Mouse (Mus musculus) myocyte (in vitro differentiated cells): ENCODE data around the gene Dnah6.

Source experiments
- CEBPB ChIP-seq: IDR thresholded peaks from 2 replicates; pipeline ENCODE4 v1.6.1; 2011; ENCODE audit warnings: mild to moderate bottlenecking, moderate library complexity; ENCODE audit not compliant: poor library complexity, insufficient read depth, severe bottlenecking
- POLR2A ChIP-seq: IDR thresholded peaks from one replicate; pipeline ENCODE4 v1.6.1; 2011; ENCODE audit warnings: low read depth, mild to moderate bottlenecking, control low read depth, moderate library complexity; ENCODE audit not compliant: insufficient read length
- POLR2AphosphoS2 ChIP-seq: IDR thresholded peaks from one replicate; pipeline ENCODE4 v1.6.1; 2011; ENCODE audit warnings: low read depth, control low read depth; ENCODE audit not compliant: insufficient read length
- TCF12 ChIP-seq: IDR thresholded peaks from one replicate; pipeline ENCODE4 v1.6.1; 2011; ENCODE audit warnings: mild to moderate bottlenecking, control low read depth; ENCODE audit not compliant: poor library complexity, insufficient read depth, severe bottlenecking
- USF1 ChIP-seq: IDR thresholded peaks from one replicate; pipeline ENCODE4 v1.6.1; 2011; ENCODE audit warnings: low read depth, mild to moderate bottlenecking, control low read depth, moderate library complexity

DNA sequence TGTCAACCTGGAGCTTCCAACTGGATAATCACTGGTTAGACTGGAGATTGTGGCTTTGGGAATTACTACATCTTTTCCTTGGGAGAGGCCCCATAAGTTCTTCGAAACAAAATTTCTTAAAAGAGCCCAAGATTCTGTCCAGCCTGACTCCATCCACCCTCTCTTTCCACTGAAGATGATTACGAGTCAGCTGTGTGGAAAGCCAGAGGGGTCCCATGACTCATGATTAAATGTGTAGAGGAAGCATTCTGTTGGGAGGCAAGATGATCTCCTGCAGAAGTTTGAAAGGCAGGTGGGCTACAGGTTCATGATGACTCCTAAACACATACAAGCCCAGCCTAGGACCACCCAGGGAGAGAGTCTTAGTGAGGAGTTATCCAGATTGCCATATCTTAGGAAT lies 66.0 kb downstream of the Dnah6 start:
- TF ChIP-seq POLR2AphosphoS2 (no peak), POLR2A (no peak), TCF12 (no peak), USF1 (no peak), CEBPB (no peak)
